Mouse (Mus musculus): ENCODE results near the gene Ccdc58. TPM values are rescaled to one million over a fixed set of nuclear protein-coding genes. Genes with fewer than 3 reads are reported as not detected.
"Not testable (repeated sequence)": the region's sequence is repeated elsewhere in the genome, so short reads cannot be mapped to it uniquely, and the experiment has no call there.

Ccdc58 gene
- total RNA-seq (2021) = 10 to 100 TPM; 36.4 to 42.3 TPM
- long read RNA-seq, experiment 1, transcript Ccdc58-203 (5 exons, 1,073 nt) = major isoform, 7 of 12 reads
- long read RNA-seq, experiment 1, partial matches to known transcripts = 1 of 12 reads
- long read RNA-seq, experiment 1, other reads (novel, unspliced or antisense) = 3 of 12 reads
- long read RNA-seq, experiment 2, transcript Ccdc58-203 (5 exons, 1,073 nt) = major isoform, 14 of 16 reads
- long read RNA-seq, experiment 2, partial matches to known transcripts = 1 of 16 reads
- long read RNA-seq, experiment 2, other reads (novel, unspliced or antisense) = 0 of 16 reads

GRCm38 (mm10) chr16:36071450-36072379 lies at the start of gene Ccdc58, which contains the start of gene Fam162a:
Gene Ccdc58 (plus strand): TSS chr16:36071685.
Gene Fam162a (minus strand): TSS chr16:36071594.
- DNase-seq = peak; percentile 96

- DNase-seq = not testable (repeated sequence)
These were observed 43.4 kb upstream of the Ccdc58 start for GRCm38 (mm10) chr16:36028120-36028519.

GRCm38 (mm10) chr16:36040640-36041624 lies 30.6 kb upstream of the Ccdc58 start, which contains the start of gene Wdr5b:
Gene Wdr5b (plus strand): TSS chr16:36041190.
- DNase-seq = peak; percentile 80

- DNase-seq = no peak
These were observed 29.9 kb upstream of the Ccdc58 start for GRCm38 (mm10) chr16:36041625-36042020.

GRCm38 (mm10) chr16:36043073-36043472 lies 28.4 kb upstream of the Ccdc58 start:
- no peak for DNase-seq

GRCm38 (mm10) chr16:36043964-36044363 lies 27.5 kb upstream of the Ccdc58 start:
- DNase-seq = no peak

- no peak for DNase-seq
These were observed 23.9 kb upstream of the Ccdc58 start for GRCm38 (mm10) chr16:36047538-36047937.

GRCm38 (mm10) chr16:36051491-36051890 lies 20.0 kb upstream of the Ccdc58 start:
- DNase-seq = no peak

- DNase-seq = no peak
These were observed 17.8 kb upstream of the Ccdc58 start for GRCm38 (mm10) chr16:36053524-36054275.

GRCm38 (mm10) chr16:36054920-36055319 lies 16.6 kb upstream of the Ccdc58 start:
- no peak for DNase-seq

GRCm38 (mm10) chr16:36056416-36056815 lies 15.1 kb upstream of the Ccdc58 start:
- no peak for DNase-seq

- no peak for DNase-seq
These were observed 13.5 kb upstream of the Ccdc58 start for GRCm38 (mm10) chr16:36057933-36058475.

GRCm38 (mm10) chr16:36062534-36062933 lies 9.0 kb upstream of the Ccdc58 start:
- DNase-seq = not testable (repeated sequence)

GRCm38 (mm10) chr16:36063315-36063714 lies 8.2 kb upstream of the Ccdc58 start:
- peak; percentile 15 for DNase-seq

GRCm38 (mm10) chr16:36064904-36065303 lies 6.6 kb upstream of the Ccdc58 start:
- DNase-seq = no peak

- no peak for DNase-seq
These were observed 3.8 kb upstream of the Ccdc58 start for GRCm38 (mm10) chr16:36067694-36068093.

- DNase-seq = no peak
These were observed 3.1 kb upstream of the Ccdc58 start for GRCm38 (mm10) chr16:36068356-36068755.

- no peak for DNase-seq
These were observed 1.5 kb upstream of the Ccdc58 start for GRCm38 (mm10) chr16:36069819-36070575.

- DNase-seq = no peak
These were observed 425 bp upstream of the Ccdc58 start for GRCm38 (mm10) chr16:36071071-36071449.

GRCm38 (mm10) chr16:36072410-36073011 lies 1.0 kb downstream of the Ccdc58 start:
- DNase-seq = no peak

All from gastrocnemius, postnatal 10 days (tissue).